Mouse (Mus musculus) stomach, embryonic 16.5 days (tissue): ENCODE results near the gene Syt17. TPM values are rescaled to one million over a fixed set of nuclear protein-coding genes. Genes with fewer than 3 reads are reported as not detected.

Experiments
- ATAC-seq: fragments of 200-750 bp; cut with Nextera tagmentation; 2 replicates; pipeline ENCODE4 v1.8.0; 2017; ENCODE audit warnings: moderate number of reproducible peaks, moderate TSS enrichment; ENCODE audit not compliant: insufficient read depth, low FRiP score
- H3K27ac ChIP-seq: fragments of 300-500 bp; sonication (generic); 2 replicates; pipeline ENCODE4 v1.5.1; 2014; ENCODE audit warnings: low read length
- H3K27me3 ChIP-seq: fragments of 300-500 bp; sonication (generic); 2 replicates; pipeline ENCODE4 v1.6.1; 2014; ENCODE audit warnings: low read length, control low read depth, mixed read lengths; ENCODE audit not compliant: control insufficient read depth, insufficient read depth
- H3K36me3 ChIP-seq: fragments of 300-500 bp; sonication (generic); 2 replicates; pipeline ENCODE4 v1.6.1; 2014; ENCODE audit warnings: low read length; ENCODE audit not compliant: control insufficient read depth, insufficient read depth
- H3K4me1 ChIP-seq: fragments of 300-500 bp; sonication (generic); 2 replicates; pipeline ENCODE4 v1.6.1; 2014; ENCODE audit warnings: low read length, control low read depth, mixed read lengths; ENCODE audit not compliant: control insufficient read depth, insufficient read depth
- H3K4me2 ChIP-seq: fragments of 300-500 bp; sonication (generic); 2 replicates; pipeline ENCODE4 v1.6.1; 2014; ENCODE audit warnings: low read depth, low read length, mixed read lengths
- H3K4me3 ChIP-seq: fragments of 300-500 bp; sonication (generic); replicated peaks from 2 replicates; pipeline ENCODE4 v1.5.1; 2014; ENCODE audit warnings: mild to moderate bottlenecking, low read length
- H3K9ac ChIP-seq: fragments of 300-500 bp; sonication (generic); 2 replicates; pipeline ENCODE4 v1.6.1; 2014; ENCODE audit warnings: low read length
- H3K9me3 ChIP-seq: fragments of 300-500 bp; sonication (generic); replicated peaks from 2 replicates; pipeline ENCODE4 v1.6.1; 2016; ENCODE audit warnings: low read length, control low read depth; ENCODE audit not compliant: control insufficient read depth
- WGBS: fragments of 180-500 bp; shearing (Covaris S2); extraction: QIAGEN DNeasy Blood & Tissue Kit; methylation state at CpG from one replicate; pipeline ENCODE4 v1.1.7; 2014; 5-methylcytosine and 5-hydroxymethylcytosine counted together
- polyA plus RNA-seq: library from polyadenylated mRNA; unstranded; fragments of >200 nt; fragmentation: Nextera tagmentation; extraction: Ambion mirVana; gene quantifications from 2 replicates; pipeline ENCODE4 v1.2.1, GENCODE M21; 2015

Syt17 gene
- polyA plus RNA-seq, result 5.3 and 6.0 TPM in 2 replicates

- Histone ChIP-seq H3K36me3 (no peaks in the 10 kb centered on the region), H3K9me3 (no peaks in the 10 kb centered on the region), H3K27ac (no peak within 1 kb of the TSS), H3K4me1 (peaks cover 13% of the 10 kb centered on the region; the same call in 1 of the 2 replicates), H3K4me2 (peak within 1 kb of the TSS; percentile 99), H3K4me3 (peak within 1 kb of the TSS; percentile 67), H3K9ac (peak within 1 kb of the TSS; percentile 72), H3K27me3 (0 out of 2 replicates have a peak, but pooled peaks cover 3% of the 10 kb centered on the region)
- WGBS, result under 1% methylated on average over 52 of the region's 58 CpGs
- peak; percentile 61 for ATAC-seq
Measured at GRCm38 (mm10) chr7:118448134-118448967, at the start of gene Syt17. Gene Syt17, minus strand, starts transcription at chr7:118448222.

GRCm38 (mm10) chr7:118494892-118495579, 47.0 kb upstream of the Syt17 start:
- H3K4me1 ChIP-seq, result peaks cover 13% of the 10 kb centered on the region
- ATAC-seq, result peak; percentile 19; the same call in 1 of the 2 replicates
- H3K27ac ChIP-seq, result peak overlapping the region; percentile 60
- 58% methylated on average over 4 of the region's 4 CpGs for WGBS
- H3K4me2 ChIP-seq, result no peak overlapping the region
- no peak overlapping the region for H3K4me3 ChIP-seq
- H3K27me3 ChIP-seq, result no peaks in the 10 kb centered on the region; the same call in 1 of the 2 replicates
- no peaks in the 10 kb centered on the region for H3K9me3 ChIP-seq
- H3K36me3 ChIP-seq, result no peaks in the 10 kb centered on the region
- no peak overlapping the region for H3K9ac ChIP-seq

DNA sequence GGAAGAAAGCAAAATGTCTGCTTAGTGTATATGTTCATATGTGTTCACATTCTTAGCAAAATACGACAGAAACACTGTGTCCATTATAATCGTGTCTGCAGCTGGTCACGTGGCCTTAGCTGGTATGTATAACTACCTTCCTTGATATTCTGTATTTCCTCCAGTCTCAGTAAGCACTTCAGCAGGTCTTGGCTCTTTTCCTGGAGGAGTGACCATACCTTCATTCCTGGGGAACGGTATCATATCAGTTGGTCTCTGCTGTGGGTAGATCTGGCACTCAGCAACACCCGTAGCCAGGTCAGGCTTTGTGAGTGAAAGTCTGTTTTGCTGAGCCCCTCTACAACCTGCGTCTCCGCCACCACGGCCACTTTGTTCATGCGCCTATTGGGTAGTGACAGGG, 45.9 kb upstream of the Syt17 start:
- 79% methylated on average over 9 of the region's 9 CpGs for WGBS
- no peaks in the 10 kb centered on the region for H3K36me3 ChIP-seq
- no peak overlapping the region for H3K4me2 ChIP-seq
- H3K9ac ChIP-seq, result no peak overlapping the region
- H3K9me3 ChIP-seq, result no peaks in the 10 kb centered on the region
- peaks cover 24% of the 10 kb centered on the region for H3K4me1 ChIP-seq
- no peaks in the 10 kb centered on the region; the same call in 1 of the 2 replicates for H3K27me3 ChIP-seq
- H3K4me3 ChIP-seq, result no peak overlapping the region
- ATAC-seq, result no peak
- H3K27ac ChIP-seq, result peak overlapping the region; percentile 56; the same call in 1 of the 2 replicates

DNA sequence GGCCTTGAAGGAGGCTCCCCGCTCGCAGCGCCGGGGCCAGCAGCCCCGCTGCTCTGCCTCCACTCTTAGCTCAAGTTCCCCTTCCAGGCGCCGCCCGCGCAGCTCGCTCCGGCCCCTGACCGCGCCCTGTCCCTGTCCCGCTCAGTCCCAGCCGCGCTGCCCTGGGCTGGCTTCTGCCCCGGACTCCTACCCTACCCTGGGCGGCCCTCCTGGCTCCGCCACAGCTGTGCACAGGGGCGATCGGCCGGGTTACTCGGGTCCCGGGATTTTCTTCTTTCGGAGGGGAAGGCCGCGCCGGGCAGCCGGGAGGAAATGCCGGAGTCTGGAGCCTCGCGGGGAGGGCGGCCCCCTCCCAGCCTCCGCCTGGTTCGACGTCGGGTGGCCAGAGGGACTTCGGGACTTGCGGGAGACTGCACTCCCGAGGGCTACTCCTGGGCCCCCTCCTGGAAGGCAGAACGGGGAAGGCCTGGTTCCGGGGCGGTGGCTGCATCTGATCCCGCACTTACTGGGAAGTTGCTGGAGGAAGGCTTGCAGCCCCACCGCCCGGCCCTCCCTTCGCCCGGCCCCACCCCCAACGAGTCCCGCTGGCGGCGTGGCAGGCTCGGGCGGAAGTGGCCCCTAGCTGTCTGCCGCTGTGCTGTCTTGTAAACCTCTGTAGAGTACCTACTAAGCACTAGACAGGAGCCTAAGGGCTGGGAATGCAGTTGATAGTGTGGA, 43.6 kb upstream of the Syt17 start, which contains the start of gene Itpripl2:
Gene Itpripl2 (minus strand): TSS at position 545 of the 717 bp plus-strand sequence.
- under 1% methylated on average over 55 of the region's 55 CpGs for WGBS
- H3K27me3 ChIP-seq, result no peaks in the 10 kb centered on the region; the same call in 1 of the 2 replicates
- H3K9me3 ChIP-seq, result no peaks in the 10 kb centered on the region
- no peaks in the 10 kb centered on the region for H3K36me3 ChIP-seq
- peak within 1 kb of the TSS; percentile 84 for H3K4me3 ChIP-seq
- H3K27ac ChIP-seq, result peak within 1 kb of the TSS; percentile 94
- H3K4me1 ChIP-seq, result peaks cover 44% of the 10 kb centered on the region
- H3K9ac ChIP-seq, result peak within 1 kb of the TSS; percentile 99
- H3K4me2 ChIP-seq, result peak within 1 kb of the TSS; percentile 79
- ATAC-seq, result peak; percentile 85

- 6% methylated on average over 67 of the region's 67 CpGs for WGBS
- no peak for ATAC-seq
- no peaks in the 10 kb centered on the region; the same call in 1 of the 2 replicates for H3K27me3 ChIP-seq
Measured at GRCm38 (mm10) chr7:118490666-118491430, 42.8 kb upstream of the Syt17 start.

DNA sequence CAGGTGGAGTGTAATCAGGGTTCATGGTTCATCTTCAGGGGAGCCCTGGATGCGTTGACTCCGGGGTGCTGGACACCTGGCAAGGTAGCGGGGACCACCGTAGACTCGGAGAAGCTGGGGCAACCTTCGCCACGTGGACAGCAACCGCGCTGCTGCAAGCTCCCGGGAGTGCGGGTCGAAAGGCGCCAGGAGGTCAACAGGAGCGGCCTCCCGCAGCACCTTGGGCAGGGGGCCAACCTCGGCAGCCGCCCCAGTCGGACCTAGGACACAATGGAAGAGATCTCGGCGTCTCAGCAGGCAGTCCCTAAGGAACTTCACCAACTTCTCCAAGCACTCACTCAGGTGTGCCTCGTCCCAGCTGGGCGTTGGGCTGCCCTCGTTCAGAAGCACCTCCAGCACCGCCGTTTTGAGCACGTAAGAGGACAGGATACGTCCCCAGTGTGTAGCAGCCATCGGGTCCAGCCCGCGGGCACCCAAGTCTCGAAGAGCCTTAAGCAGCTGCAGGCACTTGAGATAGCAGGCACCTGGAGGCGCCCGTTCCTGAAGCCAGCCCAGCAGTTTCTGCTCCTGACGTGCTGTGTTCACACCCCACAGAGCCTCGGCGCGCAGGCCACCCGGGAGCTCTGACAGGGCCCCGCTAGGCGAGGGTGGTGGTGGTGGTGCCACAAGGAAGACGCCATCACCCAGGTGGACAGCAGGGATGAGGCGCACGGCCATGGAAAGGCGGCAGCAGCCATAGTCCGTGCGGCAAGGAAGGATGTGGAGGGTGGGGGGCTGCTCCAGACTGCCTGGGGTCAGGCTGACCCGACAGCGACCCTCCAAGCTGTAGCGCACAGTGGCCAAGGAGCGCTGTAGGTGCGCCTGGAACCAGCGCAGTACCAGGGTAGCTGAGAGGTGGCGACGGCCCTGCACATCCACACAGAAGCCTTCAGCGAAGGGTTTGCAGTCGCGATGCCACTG, 42.0 kb upstream of the Syt17 start:
- H3K27me3 ChIP-seq, result no peaks in the 10 kb centered on the region; the same call in 1 of the 2 replicates
- H3K4me3 ChIP-seq, result peak overlapping the region; percentile 84
- no peak overlapping the region for H3K27ac ChIP-seq
- no peaks in the 10 kb centered on the region for H3K9me3 ChIP-seq
- H3K4me1 ChIP-seq, result peaks cover 50% of the 10 kb centered on the region
- no peaks in the 10 kb centered on the region for H3K36me3 ChIP-seq
- peak overlapping the region; percentile 79 for H3K4me2 ChIP-seq
- WGBS, result 46% methylated on average over 57 of the region's 57 CpGs
- peak overlapping the region; percentile 99 for H3K9ac ChIP-seq
- no peak for ATAC-seq

More at GRCm38 (mm10) chr7:118490666-118491430, 42.8 kb upstream of the Syt17 start:
- H3K27ac ChIP-seq, result peak overlapping the region; percentile 94
- H3K4me3 ChIP-seq, result peak overlapping the region; percentile 84
- peak overlapping the region; percentile 79 for H3K4me2 ChIP-seq
- H3K4me1 ChIP-seq, result peaks cover 50% of the 10 kb centered on the region
- H3K36me3 ChIP-seq, result no peaks in the 10 kb centered on the region
- no peaks in the 10 kb centered on the region for H3K9me3 ChIP-seq
- H3K9ac ChIP-seq, result peak overlapping the region; percentile 99

DNA sequence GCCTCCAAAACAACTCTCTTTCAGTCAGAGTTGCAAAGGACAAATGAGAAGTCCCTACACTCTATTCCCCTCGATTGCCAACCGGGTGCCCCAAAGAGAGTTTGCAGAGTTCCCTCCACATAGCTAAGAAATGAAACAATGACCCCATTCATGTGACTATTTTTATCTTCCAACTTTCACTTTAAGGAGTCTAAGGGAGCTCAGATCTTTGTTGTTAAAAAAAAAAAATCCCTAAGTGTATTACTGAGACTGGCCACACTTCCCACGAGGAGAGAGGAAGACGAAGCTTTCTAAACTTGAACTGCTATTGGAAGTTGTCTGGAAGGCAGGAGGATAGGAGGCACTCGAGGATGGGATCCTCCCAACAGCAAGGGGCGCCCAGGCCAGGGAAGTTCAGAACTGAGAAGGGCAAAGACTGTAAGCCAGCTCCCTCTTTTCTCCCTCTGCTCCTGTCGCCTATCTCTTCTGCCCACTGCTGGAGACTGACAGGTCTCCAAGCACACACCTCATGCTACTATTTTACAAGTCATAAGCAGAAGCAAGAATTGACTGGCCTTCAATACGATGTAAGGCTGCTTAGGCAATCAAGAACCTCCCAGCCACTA, 40.1 kb upstream of the Syt17 start:
- peak overlapping the region; percentile 7 for H3K4me3 ChIP-seq
- H3K27ac ChIP-seq, result peak overlapping the region; percentile 54; the same call in 1 of the 2 replicates
- H3K27me3 ChIP-seq, result no peaks in the 10 kb centered on the region; the same call in 1 of the 2 replicates
- no peak for ATAC-seq
- H3K36me3 ChIP-seq, result no peaks in the 10 kb centered on the region
- H3K4me2 ChIP-seq, result peak overlapping the region; percentile 79
- H3K9ac ChIP-seq, result peak overlapping the region; percentile 6; the same call in 1 of the 2 replicates
- no peaks in the 10 kb centered on the region for H3K9me3 ChIP-seq
- 35% methylated on average over 8 of the region's 8 CpGs for WGBS
- H3K4me1 ChIP-seq, result peaks cover 50% of the 10 kb centered on the region
